Mouse (Mus musculus) myocyte (in vitro differentiated cells): ENCODE data around the gene Ahrr.

Experiments used
- E2F4 ChIP-seq: IDR thresholded peaks from one replicate; pipeline ENCODE4 v1.6.1; 2011; ENCODE audit warnings: mild to moderate bottlenecking, control low read depth, moderate library complexity; ENCODE audit not compliant: insufficient read depth
- POLR2A ChIP-seq: IDR thresholded peaks from one replicate; pipeline ENCODE4 v1.6.1; 2011; ENCODE audit warnings: low read depth, mild to moderate bottlenecking, control low read depth, moderate library complexity; ENCODE audit not compliant: insufficient read length

GRCm38 (mm10) chr13:74167057-74167413 lies 125.1 kb downstream of the Ahrr start:
- TF ChIP-seq POLR2A (no peak), E2F4 (no peak)
